Mouse (Mus musculus) hindbrain, embryonic 11.5 days (tissue): Measurements from ENCODE around the gene Foxn3. TPM values are rescaled to one million over a fixed set of nuclear protein-coding genes. Genes with fewer than 3 reads are reported as not detected.

Experiments used
- ATAC-seq: fragments of 200-750 bp; cut with Nextera tagmentation; 2 replicates; pipeline ENCODE4 v1.8.0; 2017; ENCODE audit warnings: mild to moderate bottlenecking, moderate TSS enrichment, moderate library complexity; ENCODE audit not compliant: low FRiP score
- DNase-seq: peaks from one replicate; pipeline ENCODE4 v3.0.0-alpha.2; 2015; ENCODE audit warnings: low spot score
- H3K27ac ChIP-seq: fragments of 300-500 bp; sonication (generic); 2 replicates; pipeline ENCODE4 v1.5.1; 2014; ENCODE audit warnings: mild to moderate bottlenecking, low read depth, low read length
- H3K27me3 ChIP-seq: fragments of 300-500 bp; sonication (generic); 2 replicates; pipeline ENCODE4 v1.6.1; 2014; ENCODE audit warnings: mild to moderate bottlenecking, low read length, moderate library complexity, mixed read lengths; ENCODE audit not compliant: control insufficient read depth, insufficient read depth
- H3K36me3 ChIP-seq: fragments of 300-500 bp; sonication (generic); 2 replicates; pipeline ENCODE4 v1.6.1; 2014; ENCODE audit warnings: mild to moderate bottlenecking, low read length, moderate library complexity, mixed read lengths; ENCODE audit not compliant: control insufficient read depth, insufficient read depth
- H3K4me1 ChIP-seq: fragments of 300-500 bp; sonication (generic); replicated peaks from 2 replicates; pipeline ENCODE4 v1.6.1; 2014; ENCODE audit warnings: low read length, mixed read lengths; ENCODE audit not compliant: control insufficient read depth, insufficient read depth
- H3K4me2 ChIP-seq: fragments of 300-500 bp; sonication (generic); replicated peaks from 2 replicates; pipeline ENCODE4 v1.6.1; 2014; ENCODE audit warnings: mild to moderate bottlenecking, low read depth, low read length
- H3K4me3 ChIP-seq: fragments of 300-500 bp; sonication (generic); 2 replicates; pipeline ENCODE4 v1.5.1; 2014; ENCODE audit warnings: low read depth, low read length
- H3K9ac ChIP-seq: fragments of 300-500 bp; sonication (generic); 2 replicates; pipeline ENCODE4 v1.6.1; 2014; ENCODE audit warnings: low read depth, low read length
- H3K9me3 ChIP-seq: fragments of 300-500 bp; sonication (generic); 2 replicates; pipeline ENCODE4 v1.6.1; 2016; ENCODE audit warnings: low read length; ENCODE audit not compliant: control insufficient read depth
- WGBS: fragments of 180-500 bp; shearing (Covaris S2); extraction: QIAGEN DNeasy Blood & Tissue Kit; methylation state at CpG from one replicate; pipeline ENCODE4 v1.1.7; 2014; 5-methylcytosine and 5-hydroxymethylcytosine counted together
- polyA plus RNA-seq: library from polyadenylated mRNA; unstranded; fragments of >200 nt; fragmentation: Nextera tagmentation; extraction: Ambion mirVana; gene quantifications from 2 replicates; pipeline ENCODE4 v1.2.1, GENCODE M21; 2014

Foxn3 gene
- polyA plus RNA-seq, 1 experiment from 2014 or later: 91.6 TPM

DNA sequence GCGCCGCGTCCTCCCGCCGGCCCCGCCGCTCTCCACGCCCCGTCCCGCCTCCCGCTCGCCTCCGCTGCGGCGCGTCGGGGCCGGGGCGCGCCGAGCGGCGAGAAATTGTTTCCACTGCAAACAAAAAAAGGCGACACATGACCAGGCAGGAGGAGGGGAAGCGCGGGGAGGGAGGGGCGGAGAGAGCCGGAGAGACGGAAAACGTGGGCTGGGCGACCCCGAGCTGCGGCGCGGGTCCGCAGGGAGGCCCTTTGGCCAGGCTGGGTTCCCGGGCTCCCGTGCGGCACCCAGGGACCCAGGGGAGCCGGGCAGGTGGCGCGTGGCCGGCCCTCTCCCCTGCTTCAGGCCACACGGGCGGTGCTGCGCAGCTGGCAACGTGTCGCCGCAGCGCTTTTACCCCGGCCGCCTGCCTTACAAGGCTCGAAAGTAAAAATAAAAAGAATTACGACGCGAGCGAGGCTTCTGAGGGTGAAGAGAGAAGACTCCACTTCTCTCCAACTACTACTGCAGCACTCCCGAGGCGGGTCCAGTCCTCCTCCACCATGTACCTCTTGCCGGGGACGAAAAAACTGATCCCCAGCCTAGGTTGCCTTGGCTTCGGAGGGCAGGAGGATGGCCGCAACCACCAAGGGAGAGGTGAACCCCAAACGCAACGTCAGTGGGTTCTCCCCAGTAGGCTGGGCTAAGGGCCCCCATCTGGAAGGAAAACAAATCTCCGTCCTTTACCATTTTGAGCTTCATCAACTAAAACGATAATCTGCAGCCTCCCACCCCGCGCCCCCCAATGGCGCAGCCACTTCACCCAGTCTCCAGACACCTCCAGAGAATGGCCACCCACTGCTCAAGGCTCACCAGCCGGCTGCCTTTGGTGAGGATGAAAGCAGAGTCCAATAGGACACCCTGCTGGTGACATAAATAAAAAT is 170.2 kb downstream of the Foxn3 start:
- ATAC-seq: peak; percentile 86
- Histone ChIP-seq H3K4me1 (no peaks in the 10 kb centered on the region), H3K27ac (peak overlapping the region; percentile 89), H3K9ac (peak overlapping the region; percentile 79), H3K36me3 (no peaks in the 10 kb centered on the region), H3K4me2 (peak overlapping the region; percentile 90), H3K27me3 (no peaks in the 10 kb centered on the region), H3K4me3 (peak overlapping the region; percentile 91), H3K9me3 (no peaks in the 10 kb centered on the region)
- DNase-seq: peak; percentile 90
- WGBS: under 1% methylated on average over 44 of the region's 71 CpGs

DNA sequence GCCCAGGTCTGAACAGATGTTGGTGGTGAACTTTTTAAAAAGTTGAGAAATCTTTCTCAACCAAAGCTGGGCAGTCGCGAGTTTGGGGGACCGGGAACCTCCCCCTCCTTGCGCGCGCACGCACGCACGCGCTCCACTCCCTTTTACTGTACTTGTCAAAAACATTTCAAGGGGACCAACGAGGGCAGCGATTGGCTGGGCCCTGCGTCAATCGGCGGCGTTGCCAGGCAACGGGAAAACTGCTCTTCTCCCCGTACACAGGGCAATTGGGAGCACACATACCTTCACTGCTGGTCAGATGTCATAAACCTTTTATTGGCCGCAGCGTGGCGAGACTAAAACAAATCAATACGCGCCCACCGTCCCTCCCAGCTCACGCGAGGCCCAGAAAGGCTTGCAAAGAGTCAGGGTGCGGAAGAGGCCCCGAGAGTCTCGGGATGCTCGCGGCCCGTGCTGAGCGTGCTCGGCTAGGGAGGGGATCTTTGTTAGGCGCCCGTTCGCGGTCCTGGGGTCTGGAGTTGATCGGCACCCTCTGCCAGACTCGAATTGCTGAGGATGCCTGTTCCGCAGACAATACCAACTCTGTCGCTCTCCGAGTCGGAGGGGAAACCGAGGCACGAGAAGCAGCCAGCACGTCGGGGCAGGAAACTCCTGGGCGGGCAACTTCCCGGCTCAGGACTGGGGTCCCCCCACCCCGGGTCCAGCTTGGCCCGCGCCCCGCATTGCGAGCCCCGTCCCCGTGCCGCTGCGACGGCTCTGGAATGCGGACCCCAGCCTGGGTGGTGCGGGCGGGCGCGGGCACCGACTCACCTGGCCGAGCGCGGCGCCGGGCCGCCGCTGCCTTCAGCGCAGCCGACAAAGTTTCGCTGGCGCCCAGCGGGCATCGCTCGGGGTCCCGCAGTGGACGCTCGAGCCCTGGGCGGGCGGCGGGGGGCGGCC is 171.2 kb downstream of the Foxn3 start:
- Histone ChIP-seq H3K27me3 (no peaks in the 10 kb centered on the region), H3K4me1 (no peaks in the 10 kb centered on the region), H3K36me3 (no peaks in the 10 kb centered on the region), H3K27ac (peak overlapping the region; percentile 89), H3K4me2 (peak overlapping the region; percentile 90), H3K4me3 (peak overlapping the region; percentile 91), H3K9me3 (no peaks in the 10 kb centered on the region), H3K9ac (peak overlapping the region; percentile 79)
- under 1% methylated on average over 73 of the region's 87 CpGs for WGBS
- DNase-seq: peak; percentile 98
- peak; percentile 91 for ATAC-seq

DNA sequence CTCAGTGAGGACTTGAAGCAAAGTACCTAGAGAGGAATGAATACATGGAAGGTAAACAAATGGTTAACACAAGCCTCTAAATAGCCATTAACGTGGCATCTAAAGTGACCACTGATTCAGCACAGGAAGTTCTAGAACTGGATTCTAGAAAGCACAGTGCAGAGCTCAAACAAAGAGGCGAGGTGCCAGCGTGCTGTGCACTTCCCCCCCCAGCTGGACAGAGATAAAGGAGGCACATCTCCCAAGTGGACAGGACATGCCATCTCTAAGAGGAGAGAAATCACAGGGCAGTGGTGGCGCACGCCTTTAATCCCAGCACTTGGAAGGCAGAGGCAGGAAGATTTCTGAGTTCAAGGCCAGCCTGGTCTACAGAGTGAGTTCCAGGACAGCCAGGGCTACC is 173.0 kb downstream of the Foxn3 start:
- 0 out of 2 replicates have a peak, but pooled peaks cover 2% of the 10 kb centered on the region for H3K4me1 ChIP-seq
- WGBS: 80% methylated on average over 5 of the region's 5 CpGs
- ATAC-seq: no peak

DNA sequence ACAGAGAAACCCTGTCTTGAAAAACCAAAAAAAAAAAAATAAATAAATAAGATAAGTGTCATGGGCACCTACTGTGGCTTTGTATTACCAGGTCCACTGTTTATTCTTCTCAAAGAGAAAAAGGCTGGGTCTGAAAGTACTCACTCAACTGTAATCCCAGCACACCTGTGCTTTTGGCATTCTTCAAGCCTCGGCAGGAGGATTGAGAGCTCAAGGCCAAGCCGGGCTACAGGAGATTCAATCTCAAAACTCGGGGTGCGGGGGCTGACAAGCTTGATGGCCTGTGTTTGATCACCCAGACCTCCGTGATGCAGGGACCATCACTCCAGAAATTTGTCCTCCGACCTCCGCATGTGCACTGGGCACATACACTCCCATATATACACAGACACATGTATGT is 174.1 kb downstream of the Foxn3 start:
- no peaks in the 10 kb centered on the region for H3K9me3 ChIP-seq
- ATAC-seq: no peak
- no peak overlapping the region for H3K4me2 ChIP-seq
- no peaks in the 10 kb centered on the region for H3K27me3 ChIP-seq
- no peak overlapping the region for H3K9ac ChIP-seq
- 0 out of 2 replicates have a peak, but pooled peaks cover 2% of the 10 kb centered on the region for H3K4me1 ChIP-seq
- WGBS: 97% methylated on average over 7 of the region's 7 CpGs
- no peaks in the 10 kb centered on the region for H3K36me3 ChIP-seq
- no peak overlapping the region for H3K27ac ChIP-seq
- H3K4me3 ChIP-seq: no peak overlapping the region
- DNase-seq: no peak

More for the DNA sequence above, 173.0 kb downstream of the Foxn3 start:
- DNase-seq: no peak
- Histone ChIP-seq H3K9me3 (no peaks in the 10 kb centered on the region), H3K36me3 (no peaks in the 10 kb centered on the region), H3K9ac (no peak overlapping the region), H3K27me3 (no peaks in the 10 kb centered on the region), H3K27ac (no peak overlapping the region), H3K4me3 (no peak overlapping the region), H3K4me2 (no peak overlapping the region)

DNA sequence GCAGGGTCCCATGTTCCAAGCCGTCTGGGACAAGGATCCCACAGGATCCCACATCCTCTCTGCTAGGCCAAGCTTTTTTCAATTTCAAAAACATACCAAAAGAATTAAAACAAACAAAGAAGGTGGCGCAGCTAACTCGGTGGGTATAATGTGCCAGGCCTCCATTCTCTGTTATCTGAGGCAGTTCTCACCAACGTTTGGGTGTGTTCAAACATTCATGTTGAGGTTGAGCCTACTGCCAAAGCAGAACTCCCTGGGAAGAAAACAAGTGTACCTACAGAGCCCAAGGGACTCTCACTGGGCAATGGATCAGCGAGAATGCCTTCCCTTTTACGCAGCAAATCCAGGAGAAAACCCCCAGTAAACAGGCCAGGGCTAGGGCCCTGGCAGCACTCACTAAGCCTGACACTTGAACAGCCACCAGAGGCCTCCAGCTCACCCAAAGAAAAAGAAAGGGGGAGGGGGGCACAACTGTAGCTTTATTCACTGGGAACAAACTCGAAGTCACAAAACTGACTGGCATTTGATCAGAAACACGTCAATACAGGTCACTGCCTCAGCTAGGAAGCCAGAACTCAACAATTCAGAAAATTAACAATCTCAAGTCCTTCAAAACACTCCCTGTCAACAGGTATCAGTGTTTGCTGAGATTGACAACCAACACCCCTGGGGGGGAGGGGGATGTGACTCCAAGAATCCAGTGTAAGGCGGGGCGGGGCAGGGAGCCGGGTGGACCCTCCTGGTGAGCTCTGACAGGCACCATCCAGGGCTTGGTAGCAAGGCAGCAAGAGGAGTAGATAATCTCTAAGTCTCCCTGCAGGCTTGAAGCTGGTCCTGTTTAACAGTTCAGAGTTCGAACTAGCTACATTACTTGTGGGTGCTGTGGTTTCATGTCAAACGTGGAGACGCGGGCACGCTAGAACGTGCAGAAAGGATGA is 177.2 kb downstream of the Foxn3 start:
- DNase-seq (no peak), ATAC-seq (no peak)
- 69% methylated on average over 17 of the region's 17 CpGs for WGBS
- Histone ChIP-seq H3K27me3 (no peaks in the 10 kb centered on the region), H3K9me3 (no peaks in the 10 kb centered on the region), H3K36me3 (no peaks in the 10 kb centered on the region), H3K4me1 (0 out of 2 replicates have a peak, but pooled peaks cover 2% of the 10 kb centered on the region), H3K4me2 (no peak overlapping the region), H3K4me3 (no peak overlapping the region), H3K9ac (no peak overlapping the region), H3K27ac (no peak overlapping the region)

DNA sequence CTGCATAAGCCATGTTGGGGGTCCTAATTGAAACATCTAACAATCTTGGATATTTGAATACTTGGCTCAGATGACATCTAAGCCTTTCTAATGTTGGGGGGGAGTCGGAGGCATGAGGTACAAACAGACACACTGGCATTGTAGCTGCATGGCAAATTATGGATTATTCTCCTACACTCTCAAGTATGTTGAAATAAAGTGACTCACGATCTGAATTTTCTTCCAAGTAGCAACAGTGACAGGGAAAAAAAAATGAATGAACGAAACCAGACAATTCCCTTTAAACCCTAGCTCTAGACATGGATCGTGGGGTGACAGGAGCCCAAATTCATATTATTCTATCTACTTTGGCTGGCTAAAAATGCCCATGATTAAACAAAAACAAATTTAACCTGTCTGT is 178.3 kb downstream of the Foxn3 start:
- Histone ChIP-seq H3K4me3 (no peak overlapping the region), H3K9ac (no peak overlapping the region), H3K36me3 (no peaks in the 10 kb centered on the region), H3K9me3 (no peaks in the 10 kb centered on the region), H3K27ac (no peak overlapping the region), H3K4me1 (0 out of 2 replicates have a peak, but pooled peaks cover 2% of the 10 kb centered on the region), H3K27me3 (no peaks in the 10 kb centered on the region), H3K4me2 (no peak overlapping the region)
- WGBS: 95% methylated on average over 4 of the region's 4 CpGs
- DNase-seq: no peak
- ATAC-seq: no peak

DNA sequence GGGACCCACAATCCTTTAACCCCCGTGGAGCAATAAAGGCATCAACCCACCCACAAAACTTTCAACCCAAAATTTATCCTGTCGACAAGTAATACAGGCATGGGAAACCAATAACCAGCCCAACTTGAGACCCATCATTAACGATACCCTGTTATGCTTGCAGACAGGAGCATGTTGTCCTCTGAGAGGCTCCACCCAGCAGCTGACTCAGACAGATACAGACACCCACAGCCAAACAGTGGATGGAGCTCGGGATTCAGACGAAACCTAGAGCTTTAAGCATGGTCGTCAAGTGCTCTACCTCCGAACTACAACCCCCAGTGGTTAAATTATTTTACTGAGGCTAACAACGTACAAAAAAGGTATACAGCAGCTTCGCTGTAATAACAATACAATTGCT is 182.1 kb downstream of the Foxn3 start:
- ATAC-seq: no peak
- DNase-seq: no peak
- H3K27me3 ChIP-seq: no peaks in the 10 kb centered on the region
- no peak overlapping the region for H3K4me3 ChIP-seq
- no peaks in the 10 kb centered on the region for H3K9me3 ChIP-seq
- no peak overlapping the region for H3K9ac ChIP-seq
- no peak overlapping the region for H3K4me2 ChIP-seq
- no peaks in the 10 kb centered on the region for H3K36me3 ChIP-seq
- WGBS: 95% methylated on average over 9 of the region's 9 CpGs
- H3K27ac ChIP-seq: no peak overlapping the region
- 0 out of 2 replicates have a peak, but pooled peaks cover under 1% of the 10 kb centered on the region for H3K4me1 ChIP-seq

DNA sequence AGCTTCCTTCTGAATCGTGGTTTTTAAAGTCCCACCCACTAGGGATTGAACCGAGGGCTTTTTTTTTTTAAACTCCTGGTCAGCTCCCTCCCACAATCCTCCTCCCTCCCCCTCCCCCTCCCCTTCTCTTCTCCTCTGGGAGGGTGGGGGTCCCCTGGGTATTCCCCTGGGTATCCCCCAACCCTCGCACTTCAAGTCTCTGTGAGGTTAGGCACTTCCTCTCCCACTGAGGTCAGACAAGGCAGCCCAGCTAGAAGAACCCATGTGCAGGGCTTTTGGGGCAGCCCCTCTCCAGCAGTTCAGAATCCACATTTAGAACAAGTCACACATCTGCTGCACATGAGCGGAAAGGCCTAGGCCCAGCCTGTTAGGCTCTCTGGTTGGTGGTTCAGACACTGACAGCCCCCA is 182.5 kb downstream of the Foxn3 start:
- Histone ChIP-seq H3K4me2 (no peak overlapping the region), H3K9me3 (no peaks in the 10 kb centered on the region), H3K9ac (no peak overlapping the region), H3K27me3 (no peaks in the 10 kb centered on the region), H3K36me3 (no peaks in the 10 kb centered on the region), H3K4me3 (no peak overlapping the region), H3K27ac (no peak overlapping the region), H3K4me1 (no peaks in the 10 kb centered on the region)
- ATAC-seq (no peak), DNase-seq (no peak)
- WGBS: 69% methylated on average over 4 of the region's 4 CpGs
